Mouse (Mus musculus) urinary bladder, postnatal 25 days (tissue): ENCODE data around the gene Fbp2.

Experiments used
- DNase-seq: peaks from one replicate; pipeline ENCODE4 v3.0.0; 2022; ENCODE audit warnings: low spot score

The Fbp2 gene

DNA sequence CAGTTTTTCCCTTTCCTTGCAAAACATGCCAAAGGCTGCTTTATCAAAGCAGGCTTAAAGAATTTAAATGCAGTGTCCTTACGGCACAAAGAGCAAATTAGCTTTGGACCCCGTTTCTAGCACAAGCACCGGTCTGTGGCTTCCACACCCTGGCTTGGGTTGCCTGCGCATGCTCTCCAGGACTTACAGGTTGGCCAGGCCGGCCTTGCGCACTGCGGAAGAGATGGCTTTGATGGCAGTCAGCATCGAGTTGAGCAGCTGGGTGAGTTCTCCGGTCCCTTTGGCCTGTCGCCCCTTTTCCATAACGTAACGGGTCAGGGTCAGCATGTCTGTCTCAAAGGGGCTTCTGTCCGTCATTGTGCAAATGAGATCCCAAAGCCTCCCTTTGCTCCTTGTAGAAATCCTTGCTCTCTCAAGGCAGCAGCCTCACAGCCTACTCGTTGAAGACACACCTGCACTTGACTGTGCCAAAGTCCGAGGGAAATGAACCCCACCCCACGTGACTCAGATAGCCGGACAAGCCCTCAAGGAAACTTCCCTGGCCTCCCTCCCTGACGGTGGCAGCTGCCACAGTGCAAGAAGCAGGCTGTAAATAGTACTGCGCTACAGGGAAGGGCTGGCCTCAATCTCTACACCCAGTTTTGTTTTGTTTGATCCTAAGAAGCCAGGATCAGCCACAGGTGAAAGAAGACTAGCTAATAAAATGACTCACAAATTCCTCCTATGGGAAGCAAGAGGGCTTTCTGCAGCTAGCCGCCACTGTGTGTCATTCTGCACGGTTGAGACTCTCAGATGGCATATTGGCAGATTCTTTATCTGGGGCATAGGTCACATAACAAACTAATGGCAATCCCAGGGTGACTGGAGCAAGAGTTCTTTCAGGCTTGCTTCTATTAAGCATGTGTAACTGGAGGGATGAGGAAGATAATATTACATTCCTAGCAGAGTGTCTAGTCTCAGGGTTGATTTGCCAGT, at the start of gene Fbp2:
TSS of gene Fbp2 (minus strand) at position 482 of the 975 bp plus-strand sequence.
- DNase-seq = peak; percentile 35

DNA sequence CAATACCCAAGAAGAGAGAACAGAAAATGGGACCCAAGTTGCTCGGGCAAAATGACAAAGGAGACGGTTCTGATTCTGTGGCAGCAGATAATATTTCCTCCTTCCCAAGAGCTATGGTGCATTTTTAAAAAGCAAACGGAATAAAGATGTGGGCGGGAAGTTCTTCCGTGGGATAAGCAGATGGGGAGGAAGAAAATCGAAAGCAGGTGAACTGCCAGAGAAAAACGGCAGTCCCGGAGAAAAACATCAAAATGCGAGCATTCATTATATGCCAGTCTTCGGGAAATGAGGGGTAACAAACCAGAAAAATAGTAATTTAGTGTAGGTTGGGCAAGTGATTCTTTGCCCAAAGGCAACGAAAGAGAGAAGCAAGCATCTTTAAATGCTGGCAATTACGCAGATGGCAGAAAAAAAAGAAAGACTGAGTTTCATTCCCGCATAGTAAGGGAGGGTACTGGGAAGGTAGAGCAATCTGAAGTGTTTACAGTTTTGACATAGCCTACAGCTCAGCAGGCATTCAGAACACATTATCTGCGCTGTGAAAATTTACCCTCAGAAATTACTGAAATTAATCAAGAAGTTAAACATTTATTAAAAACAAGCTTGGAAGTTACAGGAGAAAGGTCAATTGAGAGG, 49.4 kb upstream of the Fbp2 start:
- DNase-seq = no peak

DNA sequence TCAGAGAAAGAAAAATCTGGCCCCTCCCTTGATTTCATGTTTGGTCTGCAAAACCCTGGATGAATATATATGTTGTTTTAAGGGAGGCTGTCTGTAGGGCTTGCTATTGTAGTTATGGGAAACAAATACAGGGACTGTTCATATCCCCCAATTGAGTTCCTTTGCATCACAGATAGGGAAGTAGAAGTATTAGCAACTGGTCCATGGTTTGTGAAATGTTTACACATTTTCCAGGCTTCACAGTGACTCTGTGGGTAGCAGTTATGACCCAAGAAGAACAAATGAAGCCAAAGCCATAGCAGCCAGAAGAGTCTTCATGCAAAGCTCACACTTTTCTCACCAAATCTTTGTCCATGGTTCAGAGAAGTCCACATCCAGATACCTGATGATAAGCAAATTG, 42.9 kb upstream of the Fbp2 start:
- no peak for DNase-seq

DNA sequence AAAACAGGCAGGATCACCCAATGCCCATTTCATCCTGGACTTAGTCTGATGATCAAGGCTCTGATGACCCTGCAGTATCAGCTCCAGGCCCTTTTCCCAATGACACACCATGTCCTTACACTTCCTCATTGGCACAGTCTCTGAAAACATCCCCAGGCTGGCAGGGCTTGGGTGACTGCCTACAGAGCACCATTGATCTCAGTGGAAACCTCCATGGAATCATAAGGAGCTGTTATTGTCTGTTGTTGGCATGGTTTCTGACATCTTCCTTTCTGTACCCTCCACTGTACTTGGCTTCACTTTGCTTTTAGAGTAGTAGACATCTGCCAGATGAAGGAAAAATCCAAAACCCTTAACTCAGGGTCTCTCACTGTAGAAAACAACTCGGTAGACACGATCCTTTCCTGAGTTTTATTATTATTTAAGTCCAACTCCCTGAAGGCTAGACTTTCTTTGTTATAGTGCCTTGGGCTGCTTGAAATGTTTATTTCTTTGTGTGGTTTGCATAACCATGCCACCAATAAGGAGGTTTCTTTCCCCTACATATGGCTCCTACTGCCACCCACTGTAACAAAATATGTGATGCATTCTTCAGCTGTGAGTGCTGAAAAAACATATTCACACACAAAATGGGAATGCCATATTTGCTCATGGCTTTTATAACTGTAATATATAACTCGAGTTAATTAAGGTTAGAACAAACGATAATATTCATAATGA, 39.9 kb upstream of the Fbp2 start:
- no peak for DNase-seq

DNA sequence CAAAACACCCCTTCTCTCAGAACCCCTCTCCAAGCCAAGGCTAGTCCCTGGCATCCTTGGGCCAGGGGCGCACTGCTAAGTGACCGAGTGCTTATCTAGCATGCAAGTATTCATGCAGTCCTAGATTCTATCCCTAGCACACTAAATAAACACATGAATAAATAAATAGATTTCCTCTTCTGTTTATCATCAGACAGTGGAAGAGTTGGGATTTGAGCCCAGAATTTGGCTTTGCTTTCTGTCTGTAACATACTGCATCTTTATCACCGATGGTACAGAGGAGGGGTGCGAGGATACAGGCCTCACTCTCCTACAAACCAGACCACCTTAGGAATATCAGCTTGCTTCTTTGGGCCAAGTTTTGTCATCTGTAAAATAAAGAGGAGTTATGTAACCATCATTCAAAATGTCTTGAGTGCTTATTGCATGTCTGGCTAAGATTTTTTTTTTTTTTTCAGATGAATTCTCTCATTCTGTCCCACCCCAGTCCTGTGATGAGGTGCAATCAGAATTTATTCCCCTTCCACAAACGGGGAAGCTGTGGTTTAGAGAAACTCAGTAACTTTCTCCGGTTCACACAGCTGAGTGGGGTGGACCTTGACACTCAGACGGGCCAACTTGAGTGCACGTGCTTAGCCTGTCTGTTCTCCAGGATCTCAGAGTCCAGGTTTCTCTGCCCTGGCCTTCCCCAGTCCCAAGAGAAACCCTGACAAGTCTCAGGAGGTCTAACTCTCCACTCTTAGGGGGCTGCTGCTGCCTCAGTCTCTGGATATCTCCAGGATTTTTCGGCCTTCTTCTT, 35.0 kb upstream of the Fbp2 start:
- no peak for DNase-seq

DNA sequence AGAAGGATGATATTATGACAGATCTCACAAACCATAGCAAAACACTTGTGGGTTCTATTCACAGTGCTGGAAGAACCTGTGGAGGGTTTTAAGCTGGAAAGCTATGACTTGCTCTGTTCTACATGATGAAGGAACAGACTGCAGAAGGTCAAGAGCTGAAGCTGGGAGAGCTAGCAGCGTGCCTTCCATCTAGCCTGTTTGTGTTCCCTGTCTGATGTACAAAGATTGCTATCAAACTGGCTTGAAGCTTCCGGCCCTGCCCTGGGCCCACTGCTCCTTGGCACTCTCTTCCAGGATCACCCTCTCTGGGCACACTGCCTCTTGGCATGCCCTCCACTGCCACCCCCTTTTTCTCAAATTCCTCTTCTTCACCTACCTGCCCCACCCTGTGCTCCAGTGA, 31.1 kb upstream of the Fbp2 start:
- DNase-seq = no peak

DNA sequence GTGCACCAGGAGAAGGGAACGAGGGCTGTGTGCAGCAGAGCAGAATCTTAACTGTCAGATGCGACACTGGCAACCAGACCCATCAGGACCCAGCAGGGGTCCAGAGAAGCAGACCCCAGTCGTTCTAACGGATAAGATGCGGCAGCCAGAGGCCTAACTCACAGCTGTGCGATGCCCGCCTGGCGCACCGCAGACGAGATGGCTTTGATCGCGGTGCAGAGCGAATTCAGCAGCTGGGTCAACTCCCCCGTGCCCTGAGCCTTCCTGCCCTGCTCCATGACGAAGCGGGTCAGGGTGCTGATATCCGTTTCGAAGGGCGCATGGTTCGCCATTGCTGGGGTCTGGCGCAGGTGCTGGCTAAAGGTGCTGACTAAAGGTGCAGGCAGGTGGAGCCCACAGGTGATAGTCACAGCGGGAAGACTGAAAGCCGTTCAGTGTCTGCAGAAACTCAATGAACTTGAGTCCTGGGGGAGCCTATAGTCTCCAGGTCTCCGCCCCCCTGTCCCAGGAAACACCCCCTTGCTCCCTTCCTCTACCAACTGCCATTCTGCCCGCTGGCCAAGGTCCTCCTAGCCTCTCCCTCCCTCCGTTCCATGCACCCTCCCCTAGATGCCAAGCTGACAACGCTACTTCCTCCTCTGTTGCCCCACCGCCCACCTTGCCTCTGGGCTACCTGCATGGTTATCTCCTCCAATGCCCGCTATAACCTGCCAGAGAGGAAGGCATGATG, 29.7 kb upstream of the Fbp2 start, which contains the start of gene Fbp1:
TSS of gene Fbp1 (minus strand) at position 571 of the 730 bp plus-strand sequence.
- DNase-seq = no peak

DNA sequence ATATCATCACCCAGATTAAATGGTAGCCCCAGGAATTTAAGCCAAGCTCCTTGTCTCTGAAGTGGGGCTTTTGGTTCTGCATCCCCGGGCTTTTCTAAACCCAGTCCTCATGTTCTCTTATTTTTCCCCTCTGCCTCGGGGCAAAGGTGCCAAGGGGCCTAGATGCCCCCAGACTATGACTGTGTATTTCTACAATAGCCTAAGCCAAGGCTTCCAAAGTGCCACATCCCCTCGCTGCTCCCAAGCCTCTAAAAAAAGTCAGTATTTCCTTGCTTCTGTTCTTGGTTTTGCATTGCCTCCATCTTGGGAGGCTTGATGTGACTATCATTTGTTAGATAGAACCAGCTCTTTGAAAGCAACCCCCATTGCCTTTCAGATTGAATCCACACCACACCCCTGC, 26.3 kb upstream of the Fbp2 start:
- DNase-seq = no peak

DNA sequence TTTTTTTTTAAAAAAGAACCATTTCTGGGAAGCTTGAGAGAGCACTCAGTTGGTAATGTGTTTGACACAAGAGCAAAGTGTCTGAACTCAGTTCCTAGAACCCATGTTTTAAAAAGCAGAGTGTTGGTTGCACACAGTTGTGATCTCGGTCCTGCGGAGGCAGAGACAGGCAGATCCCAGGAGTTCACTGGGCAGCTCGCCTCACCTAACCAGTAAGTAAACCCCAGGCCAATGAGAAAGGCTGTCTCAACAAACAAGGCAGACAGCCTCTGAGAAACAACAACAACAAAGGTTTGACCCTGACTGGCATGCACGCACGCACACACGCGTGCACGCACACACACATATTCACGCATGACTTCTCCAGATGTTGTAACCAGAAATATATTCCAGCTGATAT, 25.7 kb upstream of the Fbp2 start:
- no peak for DNase-seq

DNA sequence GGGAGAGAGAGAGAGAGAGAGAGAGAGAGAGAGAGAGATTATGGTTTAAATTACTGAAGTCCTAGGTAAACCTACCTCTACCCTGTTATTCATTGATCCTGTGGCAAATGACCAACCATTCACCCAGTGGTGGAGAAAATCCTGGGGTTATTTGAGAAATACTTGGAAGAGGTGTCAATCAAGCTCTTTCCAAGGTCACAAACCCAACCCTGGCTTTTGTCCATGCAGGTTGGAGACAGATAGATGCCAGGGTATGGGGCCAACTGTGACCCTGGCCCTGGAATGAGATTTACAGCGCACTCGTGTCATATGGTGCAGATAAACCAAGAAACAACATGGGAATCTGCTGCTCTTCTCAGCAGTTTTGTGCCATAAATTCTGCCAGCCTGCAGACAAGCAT, 25.2 kb upstream of the Fbp2 start:
- DNase-seq = no peak

DNA sequence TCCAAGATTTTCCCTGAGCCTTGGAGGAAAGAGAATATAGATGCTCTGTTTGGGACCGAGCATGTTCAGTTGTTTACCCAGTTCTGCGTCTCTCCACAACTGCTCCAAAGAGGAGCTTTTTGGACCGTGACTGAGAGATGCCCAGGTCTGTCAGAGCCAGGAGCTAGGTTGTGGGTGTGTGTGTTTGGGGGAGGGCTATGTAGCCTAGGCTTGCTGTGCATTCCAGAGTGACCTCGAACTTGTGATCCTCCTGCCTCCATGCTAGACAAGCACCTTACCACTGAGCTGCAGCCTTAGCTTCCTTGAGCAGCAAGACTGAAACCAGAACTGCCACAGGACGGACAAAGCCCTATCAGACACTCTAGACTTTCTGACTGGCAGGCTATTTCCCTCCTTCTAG, 24.6 kb upstream of the Fbp2 start:
- DNase-seq = no peak

DNA sequence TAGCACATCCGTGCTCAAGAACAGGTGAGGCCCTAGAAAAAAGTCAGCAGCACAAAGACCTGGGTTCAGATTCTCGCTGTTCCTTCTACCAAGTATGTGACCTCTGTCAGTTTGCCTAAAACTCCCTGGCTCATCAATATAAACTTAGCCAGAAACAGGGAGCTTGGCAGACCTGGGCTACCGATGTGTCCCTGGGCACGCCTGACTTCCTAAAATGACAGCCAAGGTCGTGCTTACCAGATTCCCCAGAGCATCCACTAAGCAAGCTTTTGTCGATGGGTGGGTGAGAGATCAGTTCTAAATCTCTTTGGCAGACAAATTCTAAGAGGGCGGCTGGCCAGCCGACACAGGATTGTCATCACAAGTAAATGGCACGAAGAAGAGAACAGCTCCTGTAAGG, 23.1 kb upstream of the Fbp2 start:
- no peak for DNase-seq

DNA sequence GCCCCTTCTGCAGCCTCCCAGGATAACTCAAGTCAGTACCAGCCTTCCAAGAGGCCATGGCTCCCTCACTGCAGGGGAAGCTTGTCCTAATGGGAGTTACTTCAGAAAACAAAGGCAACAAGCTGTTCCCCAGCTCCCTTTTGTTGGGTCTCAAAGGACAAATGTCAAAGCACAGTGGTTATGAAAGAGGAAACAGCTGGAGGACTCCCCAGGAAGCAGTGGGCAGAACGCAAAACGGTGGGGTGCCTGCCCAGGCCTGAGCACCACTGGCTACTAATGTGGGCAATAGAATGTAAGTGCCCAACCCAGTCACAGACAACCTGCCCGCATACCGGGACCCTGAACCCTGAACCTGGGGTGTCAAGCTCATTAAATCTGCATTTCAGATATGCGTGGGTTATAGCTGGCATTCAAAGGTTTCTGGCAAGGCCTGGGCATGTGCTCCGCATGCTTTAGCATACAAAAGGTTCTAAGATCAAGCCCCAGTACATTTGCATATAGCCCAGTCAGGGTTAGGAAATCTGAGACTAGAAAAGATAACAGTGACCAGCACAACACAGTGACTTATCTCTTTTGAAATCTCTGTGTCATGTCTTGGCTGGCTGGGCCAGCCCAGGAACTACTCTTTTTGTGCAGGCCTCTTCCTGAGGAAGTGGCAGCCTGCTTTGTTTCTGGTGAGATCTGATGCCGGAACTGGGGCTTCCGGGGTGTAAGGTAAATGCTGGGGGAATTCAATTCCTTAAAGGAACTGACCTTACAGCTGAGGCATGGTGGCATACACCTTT, 21.8 kb upstream of the Fbp2 start:
- no peak for DNase-seq

DNA sequence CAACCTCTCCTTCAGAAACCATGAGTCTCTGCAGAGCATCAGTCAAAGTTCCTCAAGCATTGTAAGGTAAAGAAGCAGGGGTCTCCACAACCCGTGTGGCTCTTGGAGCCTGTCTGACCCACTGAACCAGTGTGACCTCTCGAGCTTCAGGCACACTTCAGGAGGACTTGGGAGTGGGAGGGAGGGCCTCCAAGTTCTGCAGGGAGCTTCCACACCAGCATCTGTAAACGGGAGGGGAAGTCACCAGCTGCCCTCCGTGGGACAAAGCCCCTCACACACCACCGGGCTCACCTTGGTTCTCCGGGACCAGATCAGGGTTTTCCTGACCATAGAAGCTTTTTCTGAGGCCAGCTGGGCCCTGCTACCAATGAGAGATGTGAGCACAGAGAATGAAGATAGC, 21.2 kb upstream of the Fbp2 start:
- no peak for DNase-seq

DNA sequence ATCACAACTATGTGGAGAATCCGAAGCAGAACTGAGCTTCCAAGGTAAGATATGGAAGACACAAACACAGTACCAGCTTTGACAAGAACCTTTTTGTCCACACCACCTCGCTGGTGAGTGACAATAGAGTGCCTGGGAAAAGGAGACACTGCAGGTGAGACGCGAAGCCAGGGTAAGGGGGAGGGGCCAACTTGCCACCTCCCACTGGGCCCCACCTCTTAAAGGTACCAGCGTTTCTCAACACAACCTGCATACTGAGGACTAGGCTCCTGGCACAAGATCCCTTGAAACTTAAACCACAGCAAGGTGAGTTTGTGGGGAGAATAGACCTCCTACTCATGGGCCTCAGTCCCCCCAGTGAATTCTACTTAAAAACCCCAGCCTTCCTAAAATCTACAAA, 19.0 kb upstream of the Fbp2 start:
- no peak for DNase-seq

DNA sequence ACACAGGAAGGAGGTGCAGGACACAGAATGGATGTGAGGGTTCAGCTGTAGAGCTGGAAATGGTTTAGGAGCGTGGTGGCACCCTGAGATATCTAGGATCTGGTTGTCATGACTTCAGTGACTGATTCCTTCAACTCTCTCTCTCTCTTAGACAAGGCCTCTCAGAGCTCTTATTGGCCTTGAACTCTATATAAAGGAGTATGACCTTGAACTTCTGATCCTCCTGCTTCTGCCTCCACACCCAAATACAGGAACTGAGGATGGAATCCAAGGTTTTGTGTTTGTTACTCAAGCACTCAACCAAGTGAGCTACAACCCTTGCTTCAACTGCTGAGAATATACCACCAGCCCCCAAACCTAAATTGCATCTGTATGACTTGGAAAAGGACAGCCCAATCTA, 17.9 kb upstream of the Fbp2 start:
- DNase-seq = no peak

DNA sequence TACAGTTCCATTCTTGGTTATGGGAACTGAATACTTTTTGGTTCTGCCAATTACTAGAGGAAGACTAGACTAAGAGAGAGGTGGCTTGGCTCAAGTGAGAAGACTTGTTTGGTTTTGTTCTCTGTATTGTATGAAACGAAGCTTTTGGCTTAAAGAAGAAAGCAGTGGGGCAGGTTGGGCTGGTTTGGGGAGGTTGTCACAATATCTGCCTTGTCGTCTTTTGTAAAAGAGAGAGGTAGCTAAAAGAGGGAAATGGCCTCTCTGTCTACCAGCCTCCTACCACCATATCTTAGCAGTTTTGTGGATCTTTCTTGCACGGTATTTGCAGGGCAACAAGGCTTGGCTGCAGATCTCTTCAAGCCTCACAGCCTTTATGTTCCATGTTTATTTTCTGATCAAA, 14.0 kb upstream of the Fbp2 start:
- DNase-seq = peak; percentile 54

DNA sequence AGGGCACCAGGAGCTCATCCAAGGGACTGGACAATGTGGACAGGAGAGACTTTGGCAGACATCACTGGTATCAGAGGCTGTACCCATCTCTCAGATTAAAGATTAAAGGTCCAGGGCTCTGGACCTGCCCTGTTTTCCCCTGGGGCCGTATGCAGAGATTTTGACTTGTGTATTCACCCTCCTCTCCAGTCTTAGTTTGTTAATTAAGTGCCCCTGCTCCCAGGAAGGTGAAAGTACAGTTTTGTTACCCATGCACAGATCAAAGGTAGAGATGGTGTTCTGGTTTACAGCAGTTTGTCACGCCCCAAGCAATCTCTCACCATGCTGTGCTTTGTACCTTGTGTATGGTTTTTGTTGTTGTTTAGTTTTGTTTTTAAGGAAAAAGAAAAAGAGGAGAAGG, 12.4 kb upstream of the Fbp2 start:
- DNase-seq = no peak

DNA sequence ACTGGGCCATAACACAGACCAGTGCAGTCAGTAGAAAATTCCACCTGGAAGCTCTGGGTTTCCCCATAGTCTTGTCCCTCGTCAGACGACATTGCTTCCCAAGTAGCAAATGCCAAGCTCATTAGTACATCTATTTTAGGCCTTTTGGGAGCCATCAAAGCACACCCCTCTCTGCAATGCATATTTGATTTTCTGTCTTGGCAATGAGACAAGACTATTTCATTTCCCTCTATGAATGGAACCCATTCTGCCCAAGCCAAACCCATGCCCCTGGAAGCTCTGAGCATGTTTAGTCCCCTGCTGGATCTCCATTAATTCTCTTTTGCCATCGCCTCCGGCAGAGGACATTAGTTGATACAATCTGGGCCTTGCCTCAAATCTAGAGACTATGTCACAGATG, 8.6 kb upstream of the Fbp2 start:
- DNase-seq = no peak

DNA sequence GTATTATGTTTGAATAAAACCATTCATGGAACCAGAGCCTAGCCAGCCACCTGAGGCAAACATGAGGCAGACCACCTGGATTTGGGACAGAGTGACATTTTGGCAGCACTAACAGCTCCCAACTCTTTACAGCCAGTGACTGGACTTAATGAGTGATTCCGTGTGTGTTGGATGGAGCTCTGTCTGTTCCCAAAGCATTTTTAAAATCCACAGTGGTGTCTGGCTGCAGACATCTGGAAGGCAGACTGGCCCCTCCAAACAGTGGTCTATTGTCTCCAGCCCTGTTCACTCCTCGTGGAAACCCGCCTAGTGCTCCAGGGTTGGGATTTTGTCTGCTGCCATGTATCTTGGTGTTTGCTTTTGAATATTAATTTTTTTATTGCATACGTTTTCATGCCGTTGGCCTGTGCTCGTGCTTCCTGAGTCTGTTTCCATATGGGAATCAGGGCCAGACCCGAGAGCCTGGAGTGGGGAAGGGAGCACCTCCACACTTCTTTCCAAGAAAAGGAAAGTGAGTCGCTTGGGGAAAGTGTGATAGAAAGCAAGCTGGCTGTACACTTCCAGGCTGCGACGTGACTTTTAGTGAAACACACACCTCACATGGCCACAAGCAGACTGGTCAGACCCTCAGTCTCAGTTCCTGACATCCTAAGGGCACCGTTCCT, 7.6 kb upstream of the Fbp2 start:
- no peak for DNase-seq
